Mouse (Mus musculus): ENCODE measurements around the gene Tmem258.

GRCm38 (mm10) chr19:10176941-10177372, 26.9 kb upstream of the Tmem258 start:
- TF ChIP-seq CTCF (IDR thresholded peaks at IDR 0.05; ENCODE audit: low read depth, low read length) (no peak), POLR2A (IDR thresholded peaks at IDR 0.05; ENCODE audit: borderline replicate concordance, low read depth, low read length) (no peak)

All from bone marrow macrophage, adult 2 months (primary cell).